Mouse (Mus musculus): ENCODE results near the gene Fsip2.

- peak; percentile 96 for TF ChIP-seq POLR2A (IDR thresholded peaks at IDR 0.05; ENCODE audit: control insufficient read depth, low read depth, low read length)
- no peak for TF ChIP-seq CTCF (IDR thresholded peaks at IDR 0.05; ENCODE audit: control insufficient read depth, insufficient read depth, insufficient replicate concordance, low read depth, low read length)
Measured at GRCm38 (mm10) chr2:82943472-82943871, at the start of gene Fsip2.

Data from testis, adult 2 months (tissue).